Mouse (Mus musculus): ENCODE measurements around the gene Homer3. TPM values are rescaled to one million over a fixed set of nuclear protein-coding genes. Genes with fewer than 3 reads are reported as not detected.

Homer3 gene
- polyA plus RNA-seq, 1 experiment from 2014 or later: 37.9 TPM

DNA sequence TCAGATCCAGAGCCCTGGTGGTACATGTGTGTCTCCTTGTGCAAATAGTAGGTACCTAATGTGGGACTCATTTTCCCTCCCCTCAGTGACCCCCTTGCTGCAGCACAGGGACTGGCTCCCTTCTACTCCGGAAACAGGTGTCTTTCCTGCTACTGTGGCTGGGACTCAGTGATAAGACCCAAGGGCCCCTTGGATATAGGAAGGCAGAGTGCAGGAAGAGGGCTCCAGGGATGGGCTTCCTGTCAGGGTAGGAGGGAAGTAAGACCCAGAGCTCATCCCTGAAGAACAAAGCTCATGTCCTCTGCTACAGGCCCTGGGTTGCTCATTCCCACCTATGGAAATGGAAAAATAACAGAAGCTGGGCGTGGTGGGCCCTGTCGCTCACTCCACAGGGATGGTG is 6.2 kb upstream of the Homer3 start:
- Histone ChIP-seq H3K4me1 (replicated peaks; ENCODE audit: control insufficient read depth, insufficient read depth, low read length) (peaks cover 56% of the 10 kb centered on the region), H3K9me3 (ENCODE audit: control insufficient read depth, low read length) (no peaks in the 10 kb centered on the region), H3K9ac (ENCODE audit: low read depth, low read length) (peak overlapping the region; percentile 43; the same call in 1 of the 2 replicates), H3K4me3 (ENCODE audit: low read depth, low read length) (no peak overlapping the region), H3K36me3 (ENCODE audit: control insufficient read depth, insufficient read depth, low read length) (no peaks in the 10 kb centered on the region), H3K27ac (ENCODE audit: low read depth, low read length) (peak overlapping the region; percentile 69), H3K4me2 (peak overlapping the region; percentile 35; the same call in 1 of the 2 replicates), H3K27me3 (replicated peaks; ENCODE audit: control insufficient read depth, insufficient read depth, low read length) (no peaks in the 10 kb centered on the region)
- DNase-seq (ENCODE audit: low spot score) (peak; percentile 46), ATAC-seq (replicated peaks; ENCODE audit: low FRiP score) (peak; percentile 78)
- WGBS: 37% methylated on average over 3 of the region's 3 CpGs

DNA sequence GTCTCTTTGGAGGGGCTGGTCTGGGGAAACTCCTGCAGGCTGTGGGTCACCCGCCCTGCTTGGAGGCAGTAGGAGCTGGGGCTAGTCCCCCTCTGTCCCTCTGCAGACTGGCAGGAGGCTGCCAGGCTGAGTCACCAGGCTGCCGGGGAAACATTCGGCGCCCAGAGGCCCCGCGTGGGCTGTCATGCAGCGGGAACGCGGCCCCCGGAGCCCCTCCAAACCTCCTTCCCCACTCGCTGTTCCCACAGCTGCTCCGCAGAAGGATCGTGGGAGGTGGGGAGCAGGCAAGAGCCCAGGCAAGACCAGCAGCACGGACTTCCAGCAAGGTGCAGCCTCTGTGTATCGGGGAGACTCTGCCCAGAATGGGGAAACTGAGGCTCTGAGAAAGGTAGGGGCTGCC is 4.5 kb upstream of the Homer3 start:
- Histone ChIP-seq H3K36me3 (ENCODE audit: control insufficient read depth, insufficient read depth, low read length) (no peaks in the 10 kb centered on the region), H3K9me3 (ENCODE audit: control insufficient read depth, low read length) (no peaks in the 10 kb centered on the region), H3K27me3 (replicated peaks; ENCODE audit: control insufficient read depth, insufficient read depth, low read length) (no peaks in the 10 kb centered on the region), H3K4me1 (replicated peaks; ENCODE audit: control insufficient read depth, insufficient read depth, low read length) (peaks cover 46% of the 10 kb centered on the region), H3K9ac (ENCODE audit: low read depth, low read length) (peak overlapping the region; percentile 56), H3K4me3 (ENCODE audit: low read depth, low read length) (peak overlapping the region; percentile 31), H3K4me2 (peak overlapping the region; percentile 43), H3K27ac (ENCODE audit: low read depth, low read length) (no peak overlapping the region)
- WGBS: 51% methylated on average over 15 of the region's 15 CpGs
- ATAC-seq (replicated peaks; ENCODE audit: low FRiP score) (no peak), DNase-seq (ENCODE audit: low spot score) (no peak)

DNA sequence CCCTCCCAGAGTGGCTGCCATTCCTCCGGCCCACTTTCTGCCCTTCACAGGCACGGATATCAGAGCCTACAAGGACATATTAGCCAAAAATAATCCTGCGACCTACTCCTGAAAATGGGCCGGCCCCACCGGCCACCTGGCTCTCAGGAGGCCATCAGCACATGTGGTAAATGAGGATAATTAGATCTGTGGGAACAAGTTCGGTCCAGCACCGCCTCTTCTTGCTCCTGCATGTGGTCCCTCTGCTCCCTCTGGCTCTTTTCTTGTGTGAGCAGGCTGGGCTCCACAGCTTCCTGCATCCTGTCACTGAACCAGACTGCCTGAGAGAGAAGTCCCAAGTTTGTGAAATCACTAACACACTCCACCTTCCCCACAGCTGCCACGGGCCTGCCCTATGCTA is 3.4 kb upstream of the Homer3 start:
- no peak for DNase-seq (ENCODE audit: low spot score)
- no peaks in the 10 kb centered on the region for H3K9me3 ChIP-seq (ENCODE audit: control insufficient read depth, low read length)
- H3K4me2 ChIP-seq: no peak overlapping the region; the same call in none of the 2 replicates
- peaks cover 46% of the 10 kb centered on the region for H3K4me1 ChIP-seq (replicated peaks; ENCODE audit: control insufficient read depth, insufficient read depth, low read length)
- no peak for ATAC-seq (replicated peaks; ENCODE audit: low FRiP score)
- WGBS: 60% methylated on average over 8 of the region's 8 CpGs
- no peaks in the 10 kb centered on the region for H3K27me3 ChIP-seq (replicated peaks; ENCODE audit: control insufficient read depth, insufficient read depth, low read length)
- no peaks in the 10 kb centered on the region for H3K36me3 ChIP-seq (ENCODE audit: control insufficient read depth, insufficient read depth, low read length)
- H3K27ac ChIP-seq (ENCODE audit: low read depth, low read length): peak overlapping the region; percentile 32; the same call in 1 of the 2 replicates
- H3K4me3 ChIP-seq (ENCODE audit: low read depth, low read length): peak overlapping the region; percentile 13; the same call in 1 of the 2 replicates
- H3K9ac ChIP-seq (ENCODE audit: low read depth, low read length): no peak overlapping the region

DNA sequence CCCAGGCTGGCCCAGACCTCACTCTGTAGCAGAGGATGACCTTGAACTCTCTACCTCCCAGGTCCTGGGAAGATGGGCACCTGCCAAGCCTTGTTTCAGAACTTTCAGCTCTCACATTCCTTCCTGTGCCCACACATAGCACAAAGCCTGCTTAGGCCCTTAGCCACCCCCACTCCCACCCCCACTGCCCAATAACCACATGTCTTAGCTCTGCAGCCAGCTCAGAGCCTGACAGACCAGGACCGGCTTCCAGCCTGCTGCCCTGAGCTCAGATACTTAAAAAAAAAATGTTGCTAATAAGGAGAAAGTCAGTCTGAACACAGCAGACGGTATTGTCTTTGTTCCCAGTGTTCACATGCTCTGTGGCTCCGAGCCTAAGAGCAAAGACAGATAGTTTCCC is 1.6 kb upstream of the Homer3 start:
- ATAC-seq (replicated peaks; ENCODE audit: low FRiP score) (no peak), DNase-seq (ENCODE audit: low spot score) (no peak)
- Histone ChIP-seq H3K27me3 (replicated peaks; ENCODE audit: control insufficient read depth, insufficient read depth, low read length) (no peaks in the 10 kb centered on the region), H3K4me3 (ENCODE audit: low read depth, low read length) (no peak overlapping the region), H3K27ac (ENCODE audit: low read depth, low read length) (no peak overlapping the region; the same call in 1 of the 2 replicates), H3K36me3 (ENCODE audit: control insufficient read depth, insufficient read depth, low read length) (peaks cover 10% of the 10 kb centered on the region), H3K9ac (ENCODE audit: low read depth, low read length) (no peak overlapping the region), H3K9me3 (ENCODE audit: control insufficient read depth, low read length) (no peaks in the 10 kb centered on the region), H3K4me1 (replicated peaks; ENCODE audit: control insufficient read depth, insufficient read depth, low read length) (peaks cover 48% of the 10 kb centered on the region), H3K4me2 (no peak overlapping the region)
- 55% methylated on average over 3 of the region's 3 CpGs for WGBS

DNA sequence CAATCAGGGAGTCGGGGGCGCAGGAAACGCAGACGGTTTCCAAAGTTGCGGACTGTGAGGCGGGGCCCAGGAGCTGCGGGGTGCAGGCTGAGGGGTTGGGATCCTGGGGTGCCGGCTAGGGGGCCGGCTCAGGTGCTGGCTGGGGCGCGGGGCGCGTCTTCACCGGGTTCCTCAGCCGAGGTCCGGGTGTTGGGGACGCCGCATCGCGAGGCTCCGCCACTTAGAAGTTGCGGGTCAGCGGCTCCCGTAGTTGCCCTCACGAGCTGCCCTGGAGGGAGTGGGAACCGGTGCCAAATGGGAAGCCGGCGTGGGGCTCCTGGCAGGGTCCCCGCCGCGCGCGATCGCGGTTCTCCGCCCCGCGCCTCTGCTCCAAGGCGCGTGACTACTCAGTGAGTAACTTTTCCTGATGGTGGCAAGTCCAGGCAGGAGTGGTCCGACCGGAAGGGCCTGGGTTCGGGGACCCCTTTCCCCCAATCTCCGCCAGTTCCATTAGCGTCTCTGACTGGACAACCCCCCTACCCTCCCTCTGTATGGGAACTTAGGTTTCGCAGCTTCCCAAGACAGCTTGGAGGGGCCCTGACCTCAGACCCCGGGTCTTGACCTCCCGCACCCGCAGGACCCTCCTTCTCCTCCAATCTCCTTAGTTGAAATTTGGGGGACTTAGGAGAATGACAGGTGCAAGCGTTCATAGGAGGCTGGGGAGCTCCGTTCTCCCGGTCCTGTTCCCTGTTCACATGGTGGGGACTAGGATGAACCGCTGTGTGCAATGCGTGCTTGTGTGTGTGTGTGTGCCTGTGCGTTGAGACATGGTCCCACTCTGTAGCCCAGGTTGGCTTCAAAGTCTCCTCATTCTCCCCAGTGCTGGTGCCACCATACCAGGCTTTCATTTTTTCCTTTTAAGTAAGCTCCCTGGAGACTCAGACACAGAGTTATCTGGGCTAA is 780 bp downstream of the Homer3 start:
- H3K27ac ChIP-seq (ENCODE audit: low read depth, low read length): peak overlapping the region; percentile 65
- no peaks in the 10 kb centered on the region for H3K27me3 ChIP-seq (replicated peaks; ENCODE audit: control insufficient read depth, insufficient read depth, low read length)
- peaks cover 26% of the 10 kb centered on the region for H3K4me1 ChIP-seq (replicated peaks; ENCODE audit: control insufficient read depth, insufficient read depth, low read length)
- peak overlapping the region; percentile 86 for H3K9ac ChIP-seq (ENCODE audit: low read depth, low read length)
- DNase-seq (ENCODE audit: low spot score) (peak; percentile 51), ATAC-seq (replicated peaks; ENCODE audit: low FRiP score) (peak; percentile 37)
- no peaks in the 10 kb centered on the region for H3K9me3 ChIP-seq (ENCODE audit: control insufficient read depth, low read length)
- 2% methylated on average over 55 of the region's 55 CpGs for WGBS
- peak overlapping the region; percentile 88 for H3K4me2 ChIP-seq
- peaks cover 25% of the 10 kb centered on the region for H3K36me3 ChIP-seq (ENCODE audit: control insufficient read depth, insufficient read depth, low read length)
- peak overlapping the region; percentile 72 for H3K4me3 ChIP-seq (ENCODE audit: low read depth, low read length)

DNA sequence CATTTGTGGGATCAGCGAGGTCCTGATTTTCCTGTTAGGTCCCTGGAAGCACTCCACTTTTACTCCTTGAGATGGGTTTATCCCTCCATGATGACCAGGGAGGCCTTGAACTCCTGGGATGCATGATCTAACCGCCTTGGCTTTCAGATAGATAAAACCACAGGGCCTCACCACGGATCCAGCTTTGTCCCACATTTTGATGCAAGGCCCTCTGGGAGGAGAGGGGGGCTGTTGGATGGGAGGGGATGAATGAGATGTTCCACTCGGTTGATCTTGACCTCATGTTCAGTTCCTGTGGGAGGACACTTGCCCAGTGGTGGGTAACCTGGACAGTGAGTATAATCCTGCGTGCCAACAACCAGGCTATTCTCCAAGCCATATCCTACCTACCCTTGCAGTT is 1.8 kb downstream of the Homer3 start:
- Histone ChIP-seq H3K27me3 (replicated peaks; ENCODE audit: control insufficient read depth, insufficient read depth, low read length) (no peaks in the 10 kb centered on the region), H3K36me3 (ENCODE audit: control insufficient read depth, insufficient read depth, low read length) (peaks cover 29% of the 10 kb centered on the region), H3K27ac (ENCODE audit: low read depth, low read length) (no peak overlapping the region), H3K4me1 (replicated peaks; ENCODE audit: control insufficient read depth, insufficient read depth, low read length) (peaks cover 18% of the 10 kb centered on the region), H3K4me2 (no peak overlapping the region), H3K4me3 (ENCODE audit: low read depth, low read length) (no peak overlapping the region; the same call in 1 of the 2 replicates), H3K9me3 (ENCODE audit: control insufficient read depth, low read length) (no peaks in the 10 kb centered on the region), H3K9ac (ENCODE audit: low read depth, low read length) (no peak overlapping the region)
- no peak for ATAC-seq (replicated peaks; ENCODE audit: low FRiP score)
- 68% methylated on average over 5 of the region's 5 CpGs for WGBS
- no peak for DNase-seq (ENCODE audit: low spot score)

DNA sequence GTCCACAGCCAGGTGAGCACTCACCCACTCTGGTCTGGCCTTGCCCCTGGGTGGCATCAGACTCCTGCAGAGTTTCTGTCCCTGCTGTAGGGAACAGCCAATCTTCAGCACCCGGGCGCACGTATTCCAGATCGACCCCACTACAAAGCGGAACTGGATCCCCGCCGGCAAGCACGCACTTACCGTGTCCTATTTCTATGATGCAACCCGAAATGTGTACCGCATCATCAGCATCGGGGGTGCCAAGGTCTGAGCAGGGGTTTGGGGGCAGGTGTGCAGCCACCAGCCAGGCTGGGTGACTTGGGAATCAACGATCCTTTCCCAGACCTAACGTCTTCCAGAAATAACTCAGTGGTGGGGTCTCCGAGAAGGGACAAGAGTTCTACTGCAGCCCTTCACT is 2.7 kb downstream of the Homer3 start:
- no peak for ATAC-seq (replicated peaks; ENCODE audit: low FRiP score)
- H3K9ac ChIP-seq (ENCODE audit: low read depth, low read length): no peak overlapping the region
- peaks cover 34% of the 10 kb centered on the region for H3K36me3 ChIP-seq (ENCODE audit: control insufficient read depth, insufficient read depth, low read length)

DNA sequence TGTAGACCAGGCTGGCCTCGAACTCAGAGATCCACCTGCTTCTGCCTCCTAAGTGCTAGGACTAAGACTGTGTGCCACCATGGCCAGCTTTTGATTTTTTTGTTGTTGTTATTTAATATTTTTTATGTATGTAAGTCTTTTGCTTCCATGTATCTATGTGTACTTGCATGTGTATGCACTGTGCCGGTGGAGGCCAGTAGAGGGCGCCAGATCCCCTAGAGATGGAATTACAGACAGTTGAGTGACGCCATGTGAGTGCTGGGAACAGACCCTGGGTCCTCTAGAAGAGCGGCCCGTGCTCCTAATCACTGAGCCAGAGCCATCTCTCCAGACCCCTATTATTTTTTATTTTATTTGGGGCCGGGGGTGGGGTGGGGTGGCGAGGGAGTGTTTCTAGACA is 4.1 kb downstream of the Homer3 start:
- Histone ChIP-seq H3K27ac (ENCODE audit: low read depth, low read length) (no peak overlapping the region), H3K9ac (ENCODE audit: low read depth, low read length) (no peak overlapping the region), H3K9me3 (ENCODE audit: control insufficient read depth, low read length) (no peaks in the 10 kb centered on the region), H3K4me2 (no peak overlapping the region), H3K36me3 (ENCODE audit: control insufficient read depth, insufficient read depth, low read length) (peaks cover 45% of the 10 kb centered on the region), H3K4me1 (replicated peaks; ENCODE audit: control insufficient read depth, insufficient read depth, low read length) (peaks cover 5% of the 10 kb centered on the region), H3K27me3 (replicated peaks; ENCODE audit: control insufficient read depth, insufficient read depth, low read length) (no peaks in the 10 kb centered on the region), H3K4me3 (ENCODE audit: low read depth, low read length) (no peak overlapping the region)
- no peak for ATAC-seq (replicated peaks; ENCODE audit: low FRiP score)
- DNase-seq (ENCODE audit: low spot score): no peak
- WGBS: 81% methylated on average over 8 of the region's 8 CpGs

More for the DNA sequence above, 2.7 kb downstream of the Homer3 start:
- Histone ChIP-seq H3K27ac (ENCODE audit: low read depth, low read length) (no peak overlapping the region), H3K9me3 (ENCODE audit: control insufficient read depth, low read length) (no peaks in the 10 kb centered on the region), H3K4me1 (replicated peaks; ENCODE audit: control insufficient read depth, insufficient read depth, low read length) (peaks cover 17% of the 10 kb centered on the region), H3K4me3 (ENCODE audit: low read depth, low read length) (no peak overlapping the region), H3K27me3 (replicated peaks; ENCODE audit: control insufficient read depth, insufficient read depth, low read length) (no peaks in the 10 kb centered on the region), H3K4me2 (no peak overlapping the region)
- DNase-seq (ENCODE audit: low spot score): no peak
- WGBS: 93% methylated on average over 15 of the region's 15 CpGs

Measured in liver, embryonic 11.5 days (tissue).